Mouse (Mus musculus): ENCODE measurements around the gene Iqgap1. TPM values are rescaled to one million over a fixed set of nuclear protein-coding genes. Genes with fewer than 3 reads are reported as not detected.
"Not testable (repeated sequence)": the region's sequence is repeated elsewhere in the genome, so short reads cannot be mapped to it uniquely, and the experiment has no call there.

The Iqgap1 gene
- total RNA-seq, 2 experiments from 2014 or later, result 40.9 to 43.2 TPM

GRCm38 (mm10) chr7:80844691-80845090 is 18.9 kb upstream of the Iqgap1 start:
- no peak for DNase-seq
- intact Hi-C loops (cut with DNase I), result loop anchor here (5.0 kb wide), 1 partner anchor 112 kb away; no protein-coding TSS in a partner anchor

- no peak for DNase-seq
- intact Hi-C loops (cut with DNase I), result no loop called here
Measured at GRCm38 (mm10) chr7:80843910-80844640, 18.3 kb upstream of the Iqgap1 start.

DNA sequence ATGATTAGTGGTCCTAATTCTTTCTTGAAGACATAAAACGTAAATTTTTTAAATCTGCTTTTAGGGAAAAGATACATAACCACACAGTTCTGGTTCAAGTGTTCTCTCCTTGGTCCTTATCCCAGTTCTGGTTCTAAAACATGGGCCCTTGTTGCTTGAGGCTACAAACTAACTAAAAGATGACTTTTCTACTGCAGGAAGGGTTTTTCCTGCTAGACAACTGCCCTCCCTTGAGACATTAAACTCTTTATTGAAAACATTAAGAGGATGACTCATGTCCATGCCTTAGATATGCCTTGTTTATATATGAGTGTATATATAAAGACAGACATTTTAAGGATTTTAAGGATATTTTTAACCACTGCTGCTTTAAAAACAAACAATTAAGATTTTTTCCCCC is 17.4 kb upstream of the Iqgap1 start:
- DNase-seq, result no peak
- intact Hi-C loops (cut with DNase I), result no loop called here

DNA sequence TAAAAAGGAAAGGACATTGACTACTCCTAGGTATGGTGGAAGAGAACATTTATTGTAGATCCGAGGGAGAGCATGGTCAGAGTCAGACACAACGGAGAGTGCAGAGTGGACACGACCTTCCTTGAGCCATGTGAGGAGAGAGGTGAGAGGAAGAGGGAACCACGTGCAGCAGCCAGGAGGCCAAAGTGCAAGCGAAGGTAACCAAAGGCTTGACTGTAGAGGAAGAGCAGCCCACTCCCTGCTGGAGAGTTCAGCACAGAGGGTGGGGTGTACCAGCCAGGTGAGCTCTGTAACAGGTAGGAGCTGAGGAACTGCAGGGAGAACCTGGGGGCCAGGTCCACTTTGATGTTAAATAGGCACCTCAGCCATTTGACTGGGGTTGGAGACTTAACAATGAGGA is 16.4 kb upstream of the Iqgap1 start:
- intact Hi-C loops (cut with DNase I), result no loop called here
- DNase-seq, result no peak

DNA sequence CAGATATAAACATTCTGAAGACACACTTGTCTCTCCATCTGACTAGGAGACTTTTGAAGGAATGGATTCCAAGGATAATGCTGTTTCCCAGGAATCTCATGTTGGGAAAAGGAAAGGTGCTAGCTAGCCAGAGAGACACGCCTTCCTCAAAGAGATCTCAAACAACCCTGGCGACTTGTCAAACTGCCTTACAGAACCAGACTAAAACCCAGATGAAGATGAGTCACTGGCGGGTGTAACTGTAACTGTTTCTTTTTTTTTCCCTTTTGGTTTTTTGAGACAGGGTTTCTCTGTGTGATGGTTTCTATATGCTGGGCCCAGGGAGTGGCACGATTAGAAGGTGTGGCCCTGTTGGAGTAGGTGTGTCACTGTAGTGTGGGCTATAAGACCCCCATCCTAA is 15.2 kb upstream of the Iqgap1 start:
- DNase-seq, result no peak
- intact Hi-C loops (cut with DNase I), result no loop called here

DNA sequence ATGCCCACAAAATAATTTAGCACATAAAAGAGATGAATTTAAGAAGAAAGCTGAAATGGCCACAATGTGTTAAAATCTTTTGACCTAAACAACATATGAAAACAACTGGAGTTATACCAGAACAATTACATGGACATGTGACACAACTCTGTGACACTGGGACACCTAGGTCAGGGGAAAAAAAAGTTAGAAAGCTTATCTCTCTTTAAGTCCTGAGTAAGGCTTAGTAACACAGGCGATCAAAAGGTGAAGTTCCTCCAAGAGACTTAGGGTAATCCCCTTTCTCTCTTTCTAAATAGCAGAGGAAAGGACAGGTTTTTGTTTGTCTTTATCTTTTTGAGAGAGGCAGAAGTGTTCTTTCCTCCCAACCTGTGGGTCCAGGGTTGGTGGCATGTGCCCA is 14.5 kb upstream of the Iqgap1 start:
- intact Hi-C loops (cut with DNase I), result no loop called here
- no peak for DNase-seq

GRCm38 (mm10) chr7:80839755-80840154 is 14.0 kb upstream of the Iqgap1 start:
- DNase-seq, result no peak
- intact Hi-C loops (cut with DNase I), result no loop called here

- no peak for DNase-seq
- intact Hi-C loops (cut with DNase I), result no loop called here
Measured at GRCm38 (mm10) chr7:80838247-80838646, 12.5 kb upstream of the Iqgap1 start.

- intact Hi-C loops (cut with DNase I), result no loop called here
- no peak for DNase-seq
Measured at GRCm38 (mm10) chr7:80837736-80838135, 12.0 kb upstream of the Iqgap1 start.

- intact Hi-C loops (cut with DNase I), result no loop called here
- no peak for DNase-seq
Measured at GRCm38 (mm10) chr7:80835984-80836652, 10.3 kb upstream of the Iqgap1 start.

DNA sequence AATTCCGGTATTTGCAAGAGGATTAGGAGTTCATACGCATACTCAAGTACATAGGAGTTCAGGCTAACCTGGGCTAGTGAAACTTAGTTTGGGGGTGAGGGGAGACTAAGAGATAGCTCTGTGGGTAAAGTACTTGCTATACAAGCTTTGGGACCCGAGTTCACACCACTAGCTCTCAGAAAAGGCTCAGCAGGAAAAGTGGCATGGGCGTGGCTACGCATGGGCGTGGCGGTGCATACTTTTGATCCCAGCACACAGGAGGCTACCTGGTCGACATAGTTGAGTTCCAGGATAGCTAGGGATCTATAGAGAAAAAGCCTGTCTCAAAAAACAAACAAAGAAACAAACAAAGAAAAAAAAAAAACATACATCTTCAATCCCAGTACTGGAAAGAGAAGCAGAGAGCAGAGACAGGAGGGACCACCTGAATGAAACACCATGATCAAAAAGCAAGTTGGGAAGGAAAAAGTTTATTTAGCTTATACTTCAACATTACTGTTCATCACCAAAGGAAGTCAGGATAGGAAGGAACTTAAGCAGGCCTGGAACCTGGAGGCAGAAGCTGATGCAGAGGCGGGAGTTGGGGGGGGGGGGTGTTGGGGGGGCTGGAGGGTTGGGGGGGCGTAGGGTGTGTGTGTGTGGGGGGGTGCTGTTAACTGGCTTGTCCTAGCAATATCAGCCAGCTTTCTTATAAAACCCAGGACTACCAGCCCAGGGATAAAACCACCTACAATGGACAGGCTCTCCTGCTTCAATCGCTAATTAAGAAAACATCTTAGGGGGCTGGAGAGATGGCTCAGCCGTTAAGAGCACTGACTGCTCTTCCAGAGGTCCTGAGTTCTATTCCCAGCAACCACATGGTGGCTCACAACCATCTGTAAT is 8.1 kb upstream of the Iqgap1 start:
- intact Hi-C loops (cut with DNase I), result no loop called here
- no peak for DNase-seq

- intact Hi-C loops (cut with DNase I), result not testable (repeated sequence)
- DNase-seq, result peak; percentile 56
Measured at GRCm38 (mm10) chr7:80832996-80833650, 7.3 kb upstream of the Iqgap1 start.

DNA sequence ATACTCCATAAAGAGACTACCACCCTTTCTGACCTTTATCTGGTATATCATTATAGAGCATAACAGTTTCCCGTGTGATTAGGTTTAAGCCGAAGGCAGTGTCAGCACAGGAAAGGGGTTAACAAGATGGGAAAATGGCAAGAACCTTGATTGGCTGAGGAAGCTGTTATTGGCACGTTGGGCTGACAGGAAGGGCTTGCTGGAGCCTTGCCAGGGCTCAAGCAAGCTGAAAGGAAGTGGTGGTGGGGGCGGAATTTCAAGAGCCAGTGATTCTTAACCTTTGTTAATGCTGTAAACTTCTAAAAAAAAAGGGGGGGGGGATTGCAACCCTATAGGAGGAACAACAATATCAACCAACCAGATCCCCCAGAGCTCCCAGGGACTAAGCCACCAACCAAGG is 6.4 kb upstream of the Iqgap1 start:
- intact Hi-C loops (cut with DNase I), result no loop called here
- peak; percentile 26 for DNase-seq

GRCm38 (mm10) chr7:80830193-80830803 is 4.5 kb upstream of the Iqgap1 start:
- DNase-seq, result no peak

DNA sequence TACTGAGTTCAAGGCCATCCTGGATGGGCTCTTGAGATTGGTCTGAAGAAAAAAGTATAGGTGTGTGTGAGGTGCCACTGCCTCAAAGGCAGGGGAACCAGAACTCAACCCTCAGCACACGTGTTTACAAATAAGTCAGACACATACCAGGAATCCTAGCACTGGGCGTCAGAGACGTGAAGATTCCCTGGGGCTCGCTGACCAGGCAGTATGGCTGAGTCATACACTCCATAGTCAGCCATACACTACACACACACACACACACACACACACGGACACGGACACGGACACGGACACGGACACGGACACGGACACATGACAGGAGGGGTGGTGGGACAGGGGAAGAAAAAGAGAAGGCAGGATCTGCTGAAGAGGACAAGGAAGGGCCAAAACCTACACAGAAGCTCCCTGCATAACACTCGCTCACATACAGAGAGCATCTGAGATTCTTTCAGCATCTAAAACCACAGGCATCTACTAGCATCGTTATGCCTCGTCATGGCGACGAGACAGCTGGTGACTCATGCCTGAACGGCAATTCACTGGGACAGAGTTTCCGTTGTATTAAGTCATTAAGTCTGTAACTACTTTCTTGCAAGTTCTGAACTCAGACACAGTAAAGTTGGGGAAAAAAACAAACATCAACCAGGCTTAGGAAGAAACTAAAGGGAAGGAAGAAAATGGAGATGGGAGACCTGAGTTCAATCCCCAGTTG is 2.5 kb upstream of the Iqgap1 start:
- intact Hi-C loops (cut with DNase I), result no loop called here
- no peak for DNase-seq

More at GRCm38 (mm10) chr7:80830193-80830803, 4.5 kb upstream of the Iqgap1 start:
- intact Hi-C loops (cut with DNase I), result no loop called here

DNA sequence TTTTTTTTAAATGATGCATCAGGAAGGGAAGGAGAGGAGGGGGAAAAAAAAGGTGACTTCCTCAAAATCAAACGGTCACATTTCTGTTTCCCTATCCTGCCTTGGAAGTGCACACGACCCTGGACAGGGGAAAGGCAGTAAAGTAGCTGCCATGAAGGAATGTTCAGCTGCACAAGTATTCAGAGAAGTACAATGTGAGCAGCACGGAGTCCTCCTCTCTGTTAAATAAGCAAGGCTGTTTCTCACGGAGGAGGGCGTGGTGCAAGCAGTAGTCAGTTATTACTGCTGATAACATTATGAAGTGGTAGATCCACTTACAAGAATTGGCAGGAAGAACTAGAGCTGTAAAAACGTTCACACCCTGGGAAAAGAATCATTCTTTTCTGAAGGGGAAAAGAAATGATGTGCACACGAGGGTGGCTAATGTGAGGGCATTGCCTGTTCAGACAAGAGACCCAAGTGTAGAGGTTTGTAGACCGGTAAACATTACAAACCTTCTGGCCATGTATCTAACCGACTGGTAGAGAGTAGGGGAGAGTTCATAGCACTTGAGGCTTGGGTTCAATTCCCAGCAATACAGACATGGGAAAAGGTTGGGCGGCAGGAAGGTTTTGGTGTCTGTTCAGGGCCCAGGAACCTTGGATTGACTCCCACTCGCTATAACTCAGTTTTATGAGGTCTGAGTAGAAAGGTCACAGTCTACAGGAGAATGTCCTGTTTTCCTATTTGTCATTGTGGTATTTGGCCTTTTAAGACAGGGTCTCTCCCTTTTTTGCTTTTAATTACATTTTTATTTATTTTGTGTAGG is 1.7 kb downstream of the Iqgap1 start:
- no peak for DNase-seq
- intact Hi-C loops (cut with DNase I), result no loop called here

GRCm38 (mm10) chr7:80823267-80823666 is 2.5 kb downstream of the Iqgap1 start:
- DNase-seq, result no peak
- intact Hi-C loops (cut with DNase I), result no loop called here

- intact Hi-C loops (cut with DNase I), result no loop called here
- DNase-seq, result no peak
Measured at GRCm38 (mm10) chr7:80820838-80821237, 4.9 kb downstream of the Iqgap1 start.

DNA sequence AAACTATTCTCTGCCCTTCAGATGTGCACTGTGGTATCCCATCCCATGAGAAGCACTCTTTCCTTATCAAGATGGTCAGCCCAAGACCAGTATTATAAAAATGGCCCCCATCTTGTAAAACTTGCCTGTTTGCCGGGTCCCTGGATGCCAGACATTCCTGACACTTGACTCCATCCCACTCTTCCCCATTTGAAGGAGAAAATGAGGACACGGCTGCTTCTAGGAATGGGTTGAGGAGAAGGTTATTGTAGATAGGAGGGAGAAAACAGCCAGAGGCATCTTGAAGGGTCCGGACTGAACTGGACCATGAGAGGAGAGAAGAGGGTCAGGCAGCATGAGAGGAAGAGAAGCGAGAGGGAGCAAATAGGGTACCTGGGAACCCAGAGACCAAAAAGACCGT is 9.1 kb downstream of the Iqgap1 start:
- intact Hi-C loops (cut with DNase I), result no loop called here
- DNase-seq, result no peak
